Mouse (Mus musculus) heart, adult 2 months (tissue): ENCODE measurements at regions not wholly inside any gene's neighbourhood (a gene's known extent, or its start where the extent isn't known, plus 50 kb on each side); places are given as distances from the start of the nearest gene placed in this dataset.

Experiments
- DNase-seq, 2 experiments: peaks; one replicate each; pipeline ENCODE4 v3.0.0; 2021
- H3K27ac ChIP-seq: fragments of 200-600 bp; 2 replicates; pipeline ENCODE4 v1.8.1; 2022
- H3K27me3 ChIP-seq: fragments of 200-500 bp; 2 replicates; pipeline ENCODE4 v1.6.1; 2012; ENCODE audit warnings: mild to moderate bottlenecking, low read length, inconsistent platforms, mixed read lengths; ENCODE audit not compliant: control insufficient read depth, insufficient read depth
- H3K36me3 ChIP-seq: fragments of 200-500 bp; 2 replicates; pipeline ENCODE4 v1.6.1; 2012; ENCODE audit warnings: low read length, inconsistent platforms; ENCODE audit not compliant: control insufficient read depth, insufficient read depth
- H3K4me1 ChIP-seq: fragments of 200-500 bp; 2 replicates; pipeline ENCODE4 v1.6.1; 2011; ENCODE audit warnings: low read length; ENCODE audit not compliant: control insufficient read depth, insufficient read depth
- H3K4me3 ChIP-seq: fragments of 200-600 bp; 2 replicates; pipeline ENCODE4 v1.8.1; 2022
- H3K79me2 ChIP-seq: fragments of 200-500 bp; replicated peaks from 2 replicates; pipeline ENCODE4 v1.6.1; 2012; ENCODE audit warnings: mild to moderate bottlenecking, inconsistent platforms, low read length, moderate library complexity, mixed read lengths; ENCODE audit not compliant: control insufficient read depth, insufficient read depth
- H3K9ac ChIP-seq: fragments of 200-500 bp; 2 replicates; pipeline ENCODE4 v1.6.1; 2012; ENCODE audit warnings: low read depth, mild to moderate bottlenecking, control low read depth, inconsistent platforms, low read length, mixed read lengths
- CTCF ChIP-seq: fragments of 200-600 bp; IDR thresholded peaks from 2 replicates; pipeline ENCODE4 v1.8.1; 2022; ENCODE audit warnings: antibody characterized with exemption, mild to moderate bottlenecking, moderate library complexity
- EP300 ChIP-seq: fragments of 200-500 bp; IDR thresholded peaks from 2 replicates; pipeline ENCODE4 v1.6.1; 2011; ENCODE audit warnings: low read depth, low read length, control low read depth; ENCODE audit not compliant: insufficient read depth
- POLR2A ChIP-seq: fragments of 200-500 bp; IDR thresholded peaks from 2 replicates; pipeline ENCODE4 v1.6.1; 2011; ENCODE audit warnings: mild to moderate bottlenecking, low read depth, low read length, control low read depth; ENCODE audit not compliant: insufficient read depth
- WGBS: fragments of 180-500 bp; shearing (Covaris S2); methylation state at CpG from one replicate; pipeline ENCODE4 v1.1.7; 2018; 5-methylcytosine and 5-hydroxymethylcytosine counted together
- intact Hi-C: fragments of 180-260 bp; cut with DNase I; formaldehyde crosslinking; loops from one replicate; pipeline ENCODE4 v1.15.1; 2025

GRCm38 (mm10) chr13:107909343-107910067 is 134.7 kb upstream of the Smim15 start:
- Histone ChIP-seq H3K79me2 (no peaks in the 10 kb centered on the region), H3K9ac (no peak overlapping the region), H3K27me3 (no peaks in the 10 kb centered on the region), H3K36me3 (no peaks in the 10 kb centered on the region), H3K27ac (no peak overlapping the region), H3K4me3 (no peak overlapping the region), H3K4me1 (no peaks in the 10 kb centered on the region)
- 72% methylated on average over 15 of the region's 15 CpGs for WGBS
- intact Hi-C loops, result no loop called here
- TF ChIP-seq EP300 (no peak), POLR2A (no peak), CTCF (no peak)
- DNase-seq, result no peak

- no peaks in the 10 kb centered on the region for H3K79me2 ChIP-seq
- DNase-seq, result no peak
- intact Hi-C loops, result no loop called here
- H3K36me3 ChIP-seq, result no peaks in the 10 kb centered on the region
- H3K4me1 ChIP-seq, result peaks cover under 1% of the 10 kb centered on the region; the same call in 1 of the 2 replicates
- TF ChIP-seq EP300 (no peak), CTCF (no peak), POLR2A (no peak)
- no peak overlapping the region for H3K9ac ChIP-seq
- H3K27ac ChIP-seq, result no peak overlapping the region
- H3K4me3 ChIP-seq, result no peak overlapping the region
- 93% methylated on average over 5 of the region's 5 CpGs for WGBS
- H3K27me3 ChIP-seq, result no peaks in the 10 kb centered on the region; the same call in 1 of the 2 replicates
These were observed 136.3 kb upstream of the Smim15 start for GRCm38 (mm10) chr13:107907966-107908365.

- Histone ChIP-seq H3K4me1 (peaks cover 4% of the 10 kb centered on the region), H3K9ac (no peak overlapping the region), H3K79me2 (no peaks in the 10 kb centered on the region), H3K27me3 (no peaks in the 10 kb centered on the region; the same call in 1 of the 2 replicates), H3K4me3 (no peak overlapping the region), H3K36me3 (no peaks in the 10 kb centered on the region), H3K27ac (no peak overlapping the region)
- intact Hi-C loops, result no loop called here
- TF ChIP-seq POLR2A (no peak), EP300 (no peak), CTCF (no peak)
- WGBS, result 83% methylated on average over 4 of the region's 4 CpGs
- no peak for DNase-seq
These were observed 139.4 kb upstream of the Smim15 start for GRCm38 (mm10) chr13:107904851-107905250.

GRCm38 (mm10) chr13:107904051-107904740 is 140.1 kb upstream of the Smim15 start:
- H3K4me1 ChIP-seq, result peaks cover 4% of the 10 kb centered on the region
- DNase-seq, result peak in 1 of 2 experiments; percentile 32
- no peak overlapping the region for H3K4me3 ChIP-seq
- WGBS, result 66% methylated on average over 14 of the region's 14 CpGs
- no peaks in the 10 kb centered on the region; the same call in 1 of the 2 replicates for H3K27me3 ChIP-seq
- no peaks in the 10 kb centered on the region for H3K79me2 ChIP-seq
- no peak overlapping the region for H3K9ac ChIP-seq
- TF ChIP-seq EP300 (no peak), CTCF (no peak), POLR2A (no peak)
- intact Hi-C loops, result no loop called here
- no peak overlapping the region for H3K27ac ChIP-seq
- no peaks in the 10 kb centered on the region for H3K36me3 ChIP-seq

- H3K36me3 ChIP-seq, result no peaks in the 10 kb centered on the region
- H3K27ac ChIP-seq, result no peak overlapping the region
- no peaks in the 10 kb centered on the region; the same call in 1 of the 2 replicates for H3K27me3 ChIP-seq
- WGBS, result 30% methylated on average over 9 of the region's 9 CpGs
- no peaks in the 10 kb centered on the region for H3K79me2 ChIP-seq
- DNase-seq, result no peak
- intact Hi-C loops, result no loop called here
- no peak overlapping the region; the same call in 1 of the 2 replicates for H3K9ac ChIP-seq
- TF ChIP-seq EP300, result no peak
- no peak for TF ChIP-seq POLR2A
- no peak for TF ChIP-seq CTCF
- no peak overlapping the region for H3K4me3 ChIP-seq
- peaks cover 4% of the 10 kb centered on the region for H3K4me1 ChIP-seq
These were observed 140.9 kb upstream of the Smim15 start for GRCm38 (mm10) chr13:107903150-107903959.
